Mouse (Mus musculus) left cerebral cortex, postnatal 10 days (tissue): ENCODE measurements around the gene Dock9. TPM values are rescaled to one million over a fixed set of nuclear protein-coding genes. Genes with fewer than 3 reads are reported as not detected.
"Not testable (repeated sequence)": the region's sequence is repeated elsewhere in the genome, so short reads cannot be mapped to it uniquely, and the experiment has no call there.

Experiments used
- DNase-seq, 2 experiments: peaks; one replicate each; pipeline ENCODE4 v3.0.0; 2021 to 2022; ENCODE audit warnings: low spot score in 2 of 2, mixed read lengths in 1 of 2; ENCODE audit errors: extremely low spot score in 1 of 2
- intact Hi-C: fragments of 180-260 bp; cut with DNase I; formaldehyde crosslinking; loops from one replicate; pipeline ENCODE4 v1.15.1; 2025
- total RNA-seq, 2 experiments: library from RNA; stranded (reverse); gene quantifications; 2 replicates each; pipeline ENCODE4 v1.2.3; 2021

Gene Dock9
- total RNA-seq, 2 experiments from 2014 or later: 181 to 185 TPM

- DNase-seq: no peak
- intact Hi-C loops: loop anchor here (2.0 kb wide), 1 partner anchor 161 kb away; no protein-coding TSS in a partner anchor
Observed at GRCm38 (mm10) chr14:121749606-121750005, 48.0 kb downstream of the Dock9 start.

GRCm38 (mm10) chr14:121749084-121749483 is 48.6 kb downstream of the Dock9 start:
- intact Hi-C loops: no loop called here
- no peak for DNase-seq

GRCm38 (mm10) chr14:121747360-121747759 is 50.3 kb downstream of the Dock9 start:
- intact Hi-C loops: no loop called here
- DNase-seq: no peak

- intact Hi-C loops: no loop called here
Observed at GRCm38 (mm10) chr14:121743787-121744417, 53.7 kb downstream of the Dock9 start.

GRCm38 (mm10) chr14:121738431-121739403 is 58.9 kb downstream of the Dock9 start:
- peak in 1 of 2 experiments; percentile 64 for DNase-seq
- intact Hi-C loops: loop anchor here (10.0 kb wide), 1 partner anchor 124 kb away; no protein-coding TSS in a partner anchor

More at GRCm38 (mm10) chr14:121743787-121744417, 53.7 kb downstream of the Dock9 start:
- no peak for DNase-seq

GRCm38 (mm10) chr14:121737277-121737676 is 60.4 kb downstream of the Dock9 start:
- peak; percentile 49 to 52 for DNase-seq
- intact Hi-C loops: loop anchor here (10.0 kb wide), 1 partner anchor 122 kb away; no protein-coding TSS in a partner anchor

- DNase-seq: no peak
- intact Hi-C loops: loop anchor here (10.0 kb wide), 1 partner anchor 121 kb away; no protein-coding TSS in a partner anchor
Observed at GRCm38 (mm10) chr14:121735678-121736077, 62.0 kb downstream of the Dock9 start.

GRCm38 (mm10) chr14:121734217-121734616 is 63.4 kb downstream of the Dock9 start:
- DNase-seq: no peak
- intact Hi-C loops: loop anchor here (10.0 kb wide), 1 partner anchor 119 kb away; no protein-coding TSS in a partner anchor

- DNase-seq: no peak
- intact Hi-C loops: loop anchor here (10.0 kb wide), 1 partner anchor 119 kb away; no protein-coding TSS in a partner anchor
Observed at GRCm38 (mm10) chr14:121733694-121734093, 63.9 kb downstream of the Dock9 start.

GRCm38 (mm10) chr14:121732196-121732595 is 65.4 kb downstream of the Dock9 start:
- no peak for DNase-seq
- intact Hi-C loops: loop anchor here (10.0 kb wide), 1 partner anchor 117 kb away; no protein-coding TSS in a partner anchor

- no peak for DNase-seq
- intact Hi-C loops: loop anchor here (10.0 kb wide), 1 partner anchor 117 kb away; no protein-coding TSS in a partner anchor
Observed at GRCm38 (mm10) chr14:121731688-121732168, 65.9 kb downstream of the Dock9 start.

- intact Hi-C loops: loop anchor here (10.0 kb wide), 1 partner anchor 116 kb away; no protein-coding TSS in a partner anchor
- no peak for DNase-seq
Observed at GRCm38 (mm10) chr14:121730966-121731365, 66.7 kb downstream of the Dock9 start.

GRCm38 (mm10) chr14:121727996-121728395 is 69.6 kb downstream of the Dock9 start:
- DNase-seq: no peak
- intact Hi-C loops: no loop called here

GRCm38 (mm10) chr14:121724501-121724900 is 73.1 kb downstream of the Dock9 start:
- no peak for DNase-seq

GRCm38 (mm10) chr14:121722774-121723173 is 74.9 kb downstream of the Dock9 start:
- intact Hi-C loops: no loop called here
- no peak for DNase-seq

More at GRCm38 (mm10) chr14:121724501-121724900, 73.1 kb downstream of the Dock9 start:
- intact Hi-C loops: no loop called here

- no peak for DNase-seq
- intact Hi-C loops: no loop called here
Observed at GRCm38 (mm10) chr14:121721431-121721830, 76.2 kb downstream of the Dock9 start.

- DNase-seq: no peak
- intact Hi-C loops: no loop called here
Observed at GRCm38 (mm10) chr14:121719638-121720601, 77.7 kb downstream of the Dock9 start.

- intact Hi-C loops, DNase-seq: not testable (repeated sequence)
Observed at GRCm38 (mm10) chr14:121714799-121715198, 82.8 kb downstream of the Dock9 start.
